Mouse (Mus musculus): ENCODE measurements around the gene Cys1.
A peak's percentile ranks its signal among the peaks of the same experiment; 100 is the strongest.
"Not testable (repeated sequence)": the region's sequence is repeated elsewhere in the genome, so short reads cannot be mapped to it uniquely, and the experiment has no call there.

Gene Cys1

DNA sequence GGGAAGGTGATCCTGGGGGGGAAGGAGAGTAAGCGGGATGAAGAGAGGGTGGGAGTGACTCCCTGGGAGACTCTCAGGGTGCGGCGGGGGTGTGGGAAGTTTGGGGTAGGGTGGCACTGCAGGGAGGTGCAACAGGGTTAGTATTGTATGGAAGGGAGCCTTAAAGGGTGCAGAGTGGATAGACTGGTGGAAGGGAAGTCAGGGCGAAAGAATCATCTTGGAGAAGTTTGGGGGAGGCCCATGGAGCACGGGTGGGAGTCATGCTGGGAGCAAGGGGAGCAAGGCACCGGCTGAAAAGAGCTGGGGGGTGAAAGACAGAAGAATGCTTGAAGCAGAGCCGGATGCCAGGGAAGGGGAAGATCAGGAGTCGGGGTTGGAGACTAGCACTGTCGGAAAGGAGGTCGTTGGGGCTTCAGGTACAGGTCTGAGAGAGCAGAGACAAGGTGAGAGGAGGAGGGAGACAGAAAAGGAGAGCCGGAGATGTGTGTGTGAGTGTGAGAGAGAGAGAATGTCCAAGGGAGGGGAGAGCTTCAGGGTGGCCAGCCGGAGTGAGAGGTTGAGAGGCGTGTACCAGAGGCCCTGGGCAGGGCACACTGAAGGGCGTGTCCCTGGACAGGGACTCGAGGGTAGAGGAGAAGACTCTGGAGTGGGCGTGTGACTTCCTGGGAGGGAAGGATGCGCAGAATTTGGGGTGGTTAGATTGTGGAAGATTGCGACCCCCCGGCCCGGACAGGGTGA, at the start of gene Cys1:
TSS of gene Cys1 (minus strand) at position 528 of the 738 bp plus-strand sequence.
- no peak for DNase-seq (ENCODE audit: low spot score in 2 of 2)

GRCm38 (mm10) chr12:24724369-24724768, 42.8 kb upstream of the Cys1 start:
- no peak for DNase-seq (ENCODE audit: low spot score in 2 of 2)

- DNase-seq (ENCODE audit: low spot score in 2 of 2) = no peak
Measured at GRCm38 (mm10) chr12:24723859-24724258, 42.2 kb upstream of the Cys1 start.

GRCm38 (mm10) chr12:24723434-24723833, 41.8 kb upstream of the Cys1 start:
- no peak for DNase-seq (ENCODE audit: low spot score in 2 of 2)

GRCm38 (mm10) chr12:24716721-24717301, 35.2 kb upstream of the Cys1 start:
- DNase-seq (ENCODE audit: low spot score in 2 of 2) = peak in 1 of 2 experiments; percentile 20

DNA sequence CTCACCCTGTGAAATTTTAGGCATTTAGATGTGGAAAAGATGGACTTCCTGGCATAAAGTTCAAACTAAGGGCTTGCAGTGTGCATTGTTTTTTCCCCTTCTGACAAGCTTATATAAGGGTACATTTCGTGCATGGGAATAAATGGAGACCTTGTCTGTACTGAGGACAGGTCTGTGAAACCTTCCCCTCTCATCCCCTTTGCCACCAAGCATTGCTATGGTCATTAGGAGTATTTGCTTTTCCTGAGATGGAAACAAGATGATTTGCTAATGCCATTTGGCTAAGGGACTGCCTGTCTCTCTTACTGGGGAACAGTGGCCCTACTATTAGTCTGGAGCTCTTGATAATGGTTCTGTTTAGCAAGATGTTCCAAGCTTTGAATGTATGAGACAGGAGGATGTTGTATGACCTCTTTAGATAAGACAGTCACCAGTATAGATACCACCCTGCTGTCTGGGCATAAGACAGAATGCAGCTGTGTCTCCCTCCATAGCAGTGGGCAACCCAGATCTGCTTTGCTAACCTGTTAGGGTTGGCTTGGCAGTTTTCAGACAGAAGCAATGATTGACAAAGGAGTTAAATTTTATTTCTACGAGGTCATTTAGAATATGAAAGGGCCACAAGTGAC, 33.8 kb upstream of the Cys1 start:
- no peak for DNase-seq (ENCODE audit: low spot score in 2 of 2)

DNA sequence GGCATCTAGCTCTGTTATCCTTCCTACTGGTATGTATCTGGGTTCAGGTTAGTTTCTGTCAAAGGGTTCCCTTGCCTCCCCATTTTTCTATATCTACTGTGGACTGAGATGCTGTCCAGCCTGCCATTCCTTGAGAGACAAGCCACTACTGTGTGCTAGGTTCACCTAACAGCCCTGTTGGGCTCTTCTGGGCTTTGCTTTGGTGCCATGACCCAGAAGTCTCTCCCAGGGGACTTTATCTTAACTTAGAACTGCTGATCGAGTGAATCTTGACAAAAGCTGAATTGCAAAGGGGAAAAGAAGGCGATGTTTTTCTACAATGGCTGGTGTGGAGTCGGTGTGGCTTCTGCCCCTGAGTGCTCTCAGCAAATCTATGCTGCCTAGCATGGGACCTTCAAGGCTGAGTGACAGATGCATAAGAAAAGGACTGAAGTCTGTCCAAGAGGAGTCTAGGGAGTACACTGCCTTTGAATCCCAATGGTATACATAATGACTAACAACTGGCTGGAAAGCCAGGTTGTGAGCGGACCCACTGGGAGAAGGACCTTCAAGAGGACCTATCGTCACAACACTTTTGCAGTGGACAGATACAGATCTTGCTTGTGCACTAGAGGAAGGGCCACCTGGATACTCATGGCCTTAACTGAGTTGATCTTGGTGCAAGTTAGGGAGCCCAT, 33.1 kb upstream of the Cys1 start:
- DNase-seq (ENCODE audit: low spot score in 2 of 2) = no peak

- no peak for DNase-seq (ENCODE audit: low spot score in 2 of 2)
Measured at GRCm38 (mm10) chr12:24712396-24712795, 30.8 kb upstream of the Cys1 start.

- DNase-seq (ENCODE audit: low spot score in 2 of 2) = peak in 1 of 2 experiments; percentile 16
Measured at GRCm38 (mm10) chr12:24710672-24711071, 29.1 kb upstream of the Cys1 start.

DNA sequence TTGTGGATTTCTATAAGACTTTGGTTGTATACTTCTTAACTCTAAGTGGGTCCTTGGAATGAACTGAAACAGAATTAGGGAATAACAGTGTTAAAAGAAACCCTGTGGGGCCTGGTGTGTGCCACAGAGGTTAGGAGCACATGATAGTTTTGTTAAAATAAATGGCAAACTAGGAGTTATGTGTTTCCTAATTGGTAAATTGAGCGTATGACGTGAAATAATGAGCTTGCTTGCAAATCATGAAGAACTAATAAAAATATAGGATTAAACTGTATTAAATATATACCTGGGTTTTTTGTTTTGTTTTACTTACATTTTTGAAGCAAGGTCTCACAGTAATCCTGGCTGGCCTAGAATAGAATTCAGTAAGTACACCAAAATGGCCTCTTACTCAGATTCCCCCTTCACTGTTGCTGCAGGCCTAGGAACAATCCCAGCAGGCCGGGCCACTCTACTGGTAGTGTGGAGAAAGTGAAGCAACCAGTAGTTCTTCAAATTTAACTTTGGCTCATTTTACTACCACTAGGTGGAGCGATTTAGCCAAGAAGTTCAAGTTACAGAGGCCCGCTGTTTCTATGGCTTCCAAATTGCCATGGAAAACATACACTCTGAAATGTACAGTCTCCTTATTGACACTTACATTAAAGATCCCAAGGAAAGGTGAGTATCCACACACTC, 28.4 kb upstream of the Cys1 start:
- peak; percentile 44 to 53 for DNase-seq (ENCODE audit: low spot score in 2 of 2)

DNA sequence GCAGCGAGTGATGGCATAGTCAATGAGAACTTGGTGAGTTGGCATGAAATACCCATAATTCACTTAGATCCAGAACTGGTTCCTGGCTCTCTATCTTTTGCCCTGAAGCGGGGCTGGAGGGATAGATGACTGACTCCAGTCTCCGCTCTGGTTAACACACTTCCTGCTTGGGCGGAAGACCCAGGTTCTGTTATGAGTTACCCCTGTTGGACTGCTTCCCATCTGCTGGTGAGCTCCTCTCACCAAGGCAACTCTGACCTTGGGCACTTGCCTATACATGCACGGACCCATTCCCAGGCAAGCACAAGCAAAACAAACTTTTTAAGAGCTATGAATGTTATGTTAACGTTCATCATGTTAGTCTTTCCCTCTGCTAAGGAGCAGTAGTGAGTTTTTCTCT, 27.8 kb upstream of the Cys1 start:
- peak in 1 of 2 experiments; percentile 11 for DNase-seq (ENCODE audit: low spot score in 2 of 2)

DNA sequence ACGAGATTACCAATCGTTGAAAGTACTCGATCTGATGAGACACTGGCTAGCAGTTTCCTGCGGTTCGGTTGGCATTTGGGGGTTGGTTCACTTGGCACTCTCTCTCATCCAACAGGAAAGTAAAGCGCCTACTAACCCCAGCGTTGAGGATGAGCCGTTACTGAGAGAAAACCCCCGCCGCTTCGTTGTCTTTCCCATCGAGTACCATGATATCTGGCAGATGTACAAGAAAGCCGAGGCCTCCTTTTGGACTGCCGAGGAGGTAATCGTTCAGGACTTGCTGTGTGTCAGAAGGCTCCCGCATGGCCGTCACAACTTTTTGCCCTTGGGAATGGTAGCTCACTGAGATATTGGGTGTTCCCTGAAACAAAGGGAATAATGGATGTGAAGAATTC, 27.2 kb upstream of the Cys1 start:
- DNase-seq (ENCODE audit: low spot score in 2 of 2) = no peak

GRCm38 (mm10) chr12:24707954-24708823, 26.6 kb upstream of the Cys1 start, which contains the start of gene Rrm2:
TSS of gene Rrm2 (plus strand) at chr12:24708241.
- peak; percentile 84 to 91 for DNase-seq (ENCODE audit: low spot score in 2 of 2)

DNA sequence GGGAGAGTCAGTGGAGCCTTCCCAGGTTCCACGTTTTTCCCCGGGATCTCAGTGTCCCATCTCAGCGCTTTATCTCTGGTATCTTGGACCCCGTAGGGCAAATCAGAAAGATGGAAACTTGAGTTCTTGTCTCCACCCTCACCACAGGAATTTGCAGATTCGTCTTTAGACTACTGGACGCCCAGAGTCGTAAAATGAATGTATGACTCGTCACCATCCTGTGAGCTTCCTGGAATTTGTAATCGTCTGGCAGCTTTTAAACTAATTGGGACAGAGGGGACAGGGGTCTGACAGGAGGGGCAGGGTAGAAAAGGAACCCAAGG, 25.8 kb upstream of the Cys1 start:
- DNase-seq (ENCODE audit: low spot score in 2 of 2) = no peak

GRCm38 (mm10) chr12:24706764-24707479, 25.3 kb upstream of the Cys1 start:
- no peak for DNase-seq (ENCODE audit: low spot score in 2 of 2)

DNA sequence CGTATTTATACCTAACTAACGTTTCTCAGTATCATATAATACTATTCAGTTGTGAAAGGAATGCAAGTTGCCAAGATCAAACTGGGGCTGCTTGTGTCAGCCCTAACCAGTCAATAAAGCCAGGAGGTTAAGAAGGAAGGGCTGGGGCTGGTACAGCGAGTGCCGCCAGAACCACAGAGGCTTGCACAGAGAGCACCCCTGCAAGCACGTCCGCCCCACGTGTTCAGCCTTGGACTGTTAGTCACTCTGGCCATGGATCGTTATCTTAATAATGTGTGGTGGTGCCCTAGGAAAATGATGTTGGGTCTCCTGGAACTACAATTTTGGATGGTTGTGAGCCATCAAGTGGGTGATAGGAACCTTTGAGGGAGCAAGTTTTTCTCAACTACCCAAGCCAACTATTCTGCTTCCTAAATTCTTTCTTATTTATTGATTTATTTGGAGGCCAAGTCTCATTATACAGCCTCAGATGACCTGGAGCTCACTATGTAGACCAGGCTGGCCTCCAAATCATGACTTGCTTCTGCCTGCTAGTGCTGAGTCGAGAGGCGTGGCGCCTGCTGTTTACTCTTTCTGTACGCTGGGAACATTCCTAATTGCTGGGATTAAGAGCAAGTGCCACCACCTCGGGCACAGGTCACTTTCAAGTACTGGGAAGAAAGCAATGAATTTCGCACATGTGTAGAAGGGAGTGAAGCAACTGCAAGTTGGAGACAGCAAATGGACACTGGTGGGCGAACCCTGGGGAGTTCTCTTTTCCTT, 24.1 kb upstream of the Cys1 start:
- no peak for DNase-seq (ENCODE audit: low spot score in 2 of 2)

GRCm38 (mm10) chr12:24703013-24703412, 21.4 kb upstream of the Cys1 start:
- no peak for DNase-seq (ENCODE audit: low spot score in 2 of 2)

- not testable (repeated sequence) for DNase-seq (ENCODE audit: low spot score in 2 of 2)
Measured at GRCm38 (mm10) chr12:24701621-24702020, 20.0 kb upstream of the Cys1 start.

DNA sequence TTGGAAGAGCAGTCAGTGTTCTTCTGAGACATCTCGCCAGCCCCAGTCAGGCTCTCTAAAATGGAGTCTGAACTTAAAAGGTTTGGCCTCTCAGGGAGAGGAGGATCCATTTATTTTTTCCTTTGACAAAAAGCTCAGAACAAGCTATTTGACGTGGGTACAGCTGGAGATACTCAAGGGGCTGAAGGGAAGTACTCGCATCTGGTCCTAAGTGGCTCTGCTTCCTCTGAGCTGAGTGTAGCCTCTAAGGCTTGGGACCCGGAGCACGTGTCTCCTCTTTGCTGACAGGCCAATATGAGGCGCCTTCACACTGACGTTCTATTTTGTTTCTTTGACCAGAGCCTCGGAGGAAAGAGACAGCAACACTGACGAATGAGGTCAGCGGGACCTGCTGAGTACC, 18.0 kb upstream of the Cys1 start:
- no peak for DNase-seq (ENCODE audit: low spot score in 2 of 2)

GRCm38 (mm10) chr12:24698514-24698913, 16.9 kb upstream of the Cys1 start:
- DNase-seq (ENCODE audit: low spot score in 2 of 2) = no peak

All from natural killer cell, adult 2 months (primary cell).